Mouse (Mus musculus) liver, postnatal 0 days (tissue): Measurements from ENCODE around the gene Btbd9.

Experiments
- CTCF ChIP-seq: sonication (generic); IDR thresholded peaks from 2 replicates; pipeline ENCODE4 v1.5.1; 2016; ENCODE audit warnings: antibody characterized with exemption, low read depth
- EP300 ChIP-seq: IDR thresholded peaks from 2 replicates; pipeline ENCODE4 v1.6.1; 2016; ENCODE audit warnings: antibody characterized with exemption, low read depth, mild to moderate bottlenecking

DNA sequence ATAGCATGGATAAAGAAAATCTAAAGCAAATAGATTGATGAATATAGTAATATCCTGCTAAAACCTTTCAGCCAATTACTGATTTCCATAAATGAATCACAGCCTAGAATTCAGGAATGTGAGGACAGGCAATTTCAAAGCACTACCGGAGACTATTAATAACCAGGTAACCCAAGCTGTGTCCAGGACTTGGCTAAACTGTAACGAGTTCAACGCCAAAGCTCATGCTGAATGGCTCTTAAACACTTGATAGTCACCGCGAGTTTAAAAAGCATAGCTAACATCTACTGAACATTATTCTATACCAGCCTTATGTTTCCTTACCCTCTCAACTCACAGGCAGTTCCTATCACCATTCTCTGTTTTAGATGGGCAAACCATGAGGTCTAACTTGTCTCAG, 221.9 kb downstream of the Btbd9 start:
- TF ChIP-seq CTCF (no peak), EP300 (no peak)
